Mouse (Mus musculus) liver, embryonic 14.5 days (tissue): ENCODE measurements around the gene Tarsl2.

Experiments used
- CTCF ChIP-seq: IDR thresholded peaks from 2 replicates; pipeline ENCODE4 v1.5.1; 2016; ENCODE audit warnings: antibody characterized with exemption, low read depth, control low read depth
- EP300 ChIP-seq: IDR thresholded peaks from 2 replicates; pipeline ENCODE4 v1.6.1; 2016; ENCODE audit warnings: antibody characterized with exemption, low read depth

DNA sequence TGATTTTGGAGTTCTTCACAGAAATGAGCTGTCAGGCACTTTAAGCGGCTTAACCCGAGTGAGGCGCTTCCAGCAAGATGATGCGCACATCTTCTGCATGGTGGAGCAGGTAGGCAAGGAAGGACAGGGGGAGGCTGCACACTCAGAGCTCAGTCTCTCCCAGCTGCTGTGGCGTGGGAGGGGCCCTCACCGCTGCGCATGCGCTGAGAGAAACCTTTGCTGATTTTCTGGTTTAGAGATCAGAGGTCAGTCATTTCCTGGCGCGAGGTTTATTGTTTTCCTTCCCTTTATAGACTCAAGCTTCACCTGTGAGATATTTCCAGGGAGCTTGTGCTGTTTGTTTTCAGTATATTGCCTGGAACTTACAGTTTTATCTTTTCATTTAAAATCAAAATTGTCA is 33.4 kb downstream of the Tarsl2 start:
- TF ChIP-seq CTCF (no peak), EP300 (no peak)
